In the genomic region with DNA sequence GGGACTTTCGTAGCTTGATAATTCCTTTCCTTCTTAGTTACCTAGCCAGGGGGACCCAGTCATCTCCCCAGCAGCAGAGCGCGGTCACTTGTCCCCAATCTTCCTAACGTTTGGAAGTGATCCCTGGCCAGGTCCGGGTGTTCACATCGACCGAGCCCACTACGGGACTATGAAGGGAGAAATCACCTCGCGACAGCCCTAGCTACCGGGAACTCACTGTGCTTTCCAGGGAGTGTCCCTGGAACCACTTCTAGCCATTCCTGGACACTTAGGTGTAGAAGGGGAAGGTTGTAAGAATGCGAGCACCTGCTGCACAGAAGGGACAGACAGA, we compare ENCODE assay signal across 7 mouse cellular contexts. TPM values are rescaled to one million over a fixed set of nuclear protein-coding genes. Genes with fewer than 3 reads are reported as not detected.
DNase-seq lines count a peak whose midpoint lies in the region; ATAC-seq lines count a peak whose summit lies in the region.

No protein-coding gene starts in this region.

- peak overlapping the region; percentile 67 for H3K9ac ChIP-seq in forebrain, embryonic 11.5 days (ENCODE audit: low read length)
- H3K9ac ChIP-seq in hindbrain, embryonic 16.5 days (ENCODE audit: low read depth, low read length) = peak overlapping the region; percentile 65
- peak overlapping the region; percentile 67 for H3K9ac ChIP-seq in lung, embryonic 16.5 days (ENCODE audit: low read length)

- 1% methylated on average over 12 of the region's 12 CpGs for WGBS in forebrain, embryonic 11.5 days
- under 1% methylated on average over 12 of the region's 12 CpGs for WGBS in hindbrain, embryonic 16.5 days
- WGBS in lung, embryonic 16.5 days = 2% methylated on average over 12 of the region's 12 CpGs

- H3K4me1 ChIP-seq in forebrain, embryonic 11.5 days (replicated peaks; ENCODE audit: control insufficient read depth, insufficient read depth, low read length) = peaks cover 10% of the 10 kb centered on the region; the same call in 1 of the 2 replicates
- H3K4me1 ChIP-seq in hindbrain, embryonic 16.5 days (ENCODE audit: control insufficient read depth, insufficient read depth, low read depth, low read length) = peaks cover 16% of the 10 kb centered on the region
- H3K4me1 ChIP-seq in lung, embryonic 16.5 days (replicated peaks; ENCODE audit: control insufficient read depth, insufficient read depth, low read length) = peaks cover 17% of the 10 kb centered on the region

- H3K4me3 ChIP-seq in forebrain, embryonic 11.5 days (ENCODE audit: low read depth, low read length) = peak overlapping the region; percentile 79
- H3K4me3 ChIP-seq in hindbrain, embryonic 16.5 days (ENCODE audit: low read length) = peak overlapping the region; percentile 48
- peak overlapping the region; percentile 61 for H3K4me3 ChIP-seq in lung, embryonic 16.5 days (ENCODE audit: low read length)

- H3K27ac ChIP-seq in forebrain, embryonic 11.5 days (ENCODE audit: low read depth, low read length) = peak overlapping the region; percentile 59; the same call in 1 of the 2 replicates
- peak overlapping the region; percentile 79 for H3K27ac ChIP-seq in hindbrain, embryonic 16.5 days (ENCODE audit: low read depth, low read length)
- H3K27ac ChIP-seq in lung, embryonic 16.5 days (ENCODE audit: low read length) = peak overlapping the region; percentile 80

- H3K36me3 ChIP-seq in forebrain, embryonic 11.5 days (ENCODE audit: control insufficient read depth, insufficient read depth, low read length) = no peaks in the 10 kb centered on the region
- no peaks in the 10 kb centered on the region for H3K36me3 ChIP-seq in hindbrain, embryonic 16.5 days (ENCODE audit: control insufficient read depth, insufficient read depth, low read length)
- no peaks in the 10 kb centered on the region for H3K36me3 ChIP-seq in lung, embryonic 16.5 days (ENCODE audit: control insufficient read depth, insufficient read depth, low read length)

- peak; percentile 35 for DNase-seq in urinary bladder, adult 2 months (ENCODE audit: low spot score)
- DNase-seq in urinary bladder, adult 18-20 months (ENCODE audit: low spot score in 2 of 2) = no peak
- peak; percentile 71 for DNase-seq in forebrain, embryonic 11.5 days (ENCODE audit: low spot score)
- DNase-seq in left cerebral cortex, adult 11 months (ENCODE audit: low spot score) = no peak
- DNase-seq in cerebellum, adult 8-10 months = no peak

- ATAC-seq in forebrain, embryonic 11.5 days (replicated peaks; ENCODE audit: low FRiP score) = no peak
- 0 out of 2 replicates have a peak, but pooled peaks have one; percentile 0 for ATAC-seq in hindbrain, embryonic 16.5 days
- peak; percentile 15 for ATAC-seq in lung, embryonic 16.5 days (ENCODE audit: low read depth)

- H3K9me3 ChIP-seq in forebrain, embryonic 11.5 days (ENCODE audit: control insufficient read depth, low read length) = no peaks in the 10 kb centered on the region
- no peaks in the 10 kb centered on the region for H3K9me3 ChIP-seq in hindbrain, embryonic 16.5 days (ENCODE audit: control insufficient read depth, low read length)
- H3K9me3 ChIP-seq in lung, embryonic 16.5 days (ENCODE audit: control insufficient read depth, low read length) = no peaks in the 10 kb centered on the region

- H3K27me3 ChIP-seq in forebrain, embryonic 11.5 days (ENCODE audit: control insufficient read depth, insufficient read depth, low read length) = no peaks in the 10 kb centered on the region
- no peaks in the 10 kb centered on the region for H3K27me3 ChIP-seq in hindbrain, embryonic 16.5 days (replicated peaks; ENCODE audit: control insufficient read depth, insufficient read depth, low read length)
- H3K27me3 ChIP-seq in lung, embryonic 16.5 days (ENCODE audit: control insufficient read depth, insufficient read depth, low read depth, low read length) = peaks cover 6% of the 10 kb centered on the region; the same call in 1 of the 2 replicates

- H3K4me2 ChIP-seq in forebrain, embryonic 11.5 days (ENCODE audit: low read depth, low read length, severe bottlenecking) = peak overlapping the region; percentile 99
- peak overlapping the region; percentile 96 for H3K4me2 ChIP-seq in hindbrain, embryonic 16.5 days (ENCODE audit: low read length)
- peak overlapping the region; percentile 93 for H3K4me2 ChIP-seq in lung, embryonic 16.5 days (ENCODE audit: low read depth, low read length)

RNA-seq across cellular contexts. Expression of a gene that starts 0.7 kb away (rescaled TPM):
- 6.0 and 7.6 TPM in 2 replicates for polyA plus RNA-seq in urinary bladder, adult 2 months (2012; rRNA removed)
- 38.4 and 42.9 TPM in 2 replicates for polyA plus RNA-seq in forebrain, embryonic 11.5 days (2014; fragmentation: Nextera tagmentation; extraction: Ambion mirVana)
- 37.7 and 40.8 TPM in 2 replicates for polyA plus RNA-seq in hindbrain, embryonic 16.5 days (2015; fragmentation: Nextera tagmentation; extraction: Ambion mirVana)
- polyA plus RNA-seq in lung, embryonic 16.5 days (2015; fragmentation: Nextera tagmentation; extraction: Ambion mirVana) = 13.8 and 17.3 TPM in 2 replicates

Comparison
In these comparisons a context has a peak if more than half of its experiments do, and no peak if none do; other contexts are left out.
1. DNase-seq: peak in urinary bladder, adult 2 months (single experiment) and forebrain, embryonic 11.5 days (single experiment); none in urinary bladder, adult 18-20 months (0 of 2), left cerebral cortex, adult 11 months (single experiment) and cerebellum, adult 8-10 months (single experiment).
2. Peak in every context shown above with its lines, with median percentiles within 50 percentile points of each other: H3K27ac ChIP-seq, H3K4me2 ChIP-seq, H3K4me3 ChIP-seq and H3K9ac ChIP-seq.